Mouse (Mus musculus): ENCODE results near the gene Rnf111. TPM values are rescaled to one million over a fixed set of nuclear protein-coding genes. Genes with fewer than 3 reads are reported as not detected.

The Rnf111 gene
- total RNA-seq, 2 experiments from 2014 or later, result 41.6 to 43.8 TPM

GRCm38 (mm10) chr9:70395617-70396016 is 107.9 kb downstream of the Rnf111 start:
- DNase-seq, result no peak

- DNase-seq, result peak; percentile 28 to 54
These were observed 111.0 kb downstream of the Rnf111 start for GRCm38 (mm10) chr9:70392563-70392907.

GRCm38 (mm10) chr9:70391660-70392562 is 111.6 kb downstream of the Rnf111 start:
- DNase-seq, result no peak

- no peak for DNase-seq
These were observed 112.5 kb downstream of the Rnf111 start for GRCm38 (mm10) chr9:70391042-70391441.

DNA sequence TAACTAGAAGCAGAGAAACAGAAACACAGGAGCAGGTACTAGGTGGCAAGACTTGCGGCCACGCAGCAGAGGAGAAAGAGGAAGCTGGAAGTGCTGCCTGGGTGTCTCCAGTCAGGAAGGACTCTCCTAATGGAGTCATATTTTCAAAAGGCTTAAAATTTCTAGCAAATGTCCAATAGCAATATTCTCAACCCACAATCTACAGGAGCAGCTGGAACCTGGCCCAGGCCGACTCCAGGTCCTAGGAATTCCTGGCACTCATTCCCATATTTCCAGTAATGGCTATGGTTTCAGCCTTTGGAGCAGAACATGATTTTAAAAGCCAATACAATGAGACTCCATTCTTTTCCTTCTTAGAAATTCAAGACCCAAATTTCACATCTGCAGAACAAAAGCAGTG is 114.0 kb downstream of the Rnf111 start:
- no peak for DNase-seq

- DNase-seq, result no peak
These were observed 116.0 kb downstream of the Rnf111 start for GRCm38 (mm10) chr9:70387410-70388119.

- DNase-seq, result no peak
These were observed 118.4 kb downstream of the Rnf111 start for GRCm38 (mm10) chr9:70384958-70385728.

GRCm38 (mm10) chr9:70384494-70384893 is 119.0 kb downstream of the Rnf111 start:
- DNase-seq, result no peak

DNA sequence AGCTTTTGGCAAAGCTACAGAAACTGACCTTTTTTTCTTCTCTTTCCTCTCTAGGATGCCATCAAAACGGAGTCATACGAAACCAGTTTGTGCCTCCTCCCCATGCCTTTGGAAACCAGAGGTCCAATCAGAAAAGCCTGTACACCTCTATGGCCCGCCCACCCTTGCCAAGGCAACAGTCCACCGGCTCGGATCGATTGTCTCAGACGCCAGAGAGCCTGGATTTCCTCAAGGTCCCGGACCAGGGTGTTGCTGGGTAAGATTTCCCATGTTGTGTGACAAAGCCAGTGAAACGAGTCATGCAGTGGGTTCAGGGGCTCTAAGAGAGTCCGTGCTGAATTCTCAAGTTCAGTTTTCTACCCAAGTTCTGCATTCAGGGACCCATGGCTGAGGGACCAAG is 119.8 kb downstream of the Rnf111 start:
- no peak for DNase-seq

DNA sequence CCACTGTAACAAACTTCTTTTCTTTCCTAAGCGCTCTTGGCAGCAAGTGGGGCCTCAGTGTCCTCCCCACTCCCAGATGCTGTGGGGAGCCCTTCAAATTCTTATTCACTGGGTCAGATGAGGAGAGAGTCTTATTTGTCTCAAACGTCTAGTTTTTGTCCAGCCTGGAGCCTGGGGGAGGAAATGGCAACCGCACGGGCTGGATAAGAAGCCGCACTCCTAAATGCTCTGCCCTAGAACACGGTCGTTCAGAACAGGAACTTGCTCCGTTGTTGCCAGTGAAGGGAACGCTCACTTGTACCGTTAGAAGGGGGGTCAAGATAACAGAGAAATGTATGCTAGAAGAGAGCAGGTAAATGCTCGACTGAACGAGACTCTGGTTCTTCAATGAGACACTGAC is 121.4 kb downstream of the Rnf111 start:
- no peak for DNase-seq

DNA sequence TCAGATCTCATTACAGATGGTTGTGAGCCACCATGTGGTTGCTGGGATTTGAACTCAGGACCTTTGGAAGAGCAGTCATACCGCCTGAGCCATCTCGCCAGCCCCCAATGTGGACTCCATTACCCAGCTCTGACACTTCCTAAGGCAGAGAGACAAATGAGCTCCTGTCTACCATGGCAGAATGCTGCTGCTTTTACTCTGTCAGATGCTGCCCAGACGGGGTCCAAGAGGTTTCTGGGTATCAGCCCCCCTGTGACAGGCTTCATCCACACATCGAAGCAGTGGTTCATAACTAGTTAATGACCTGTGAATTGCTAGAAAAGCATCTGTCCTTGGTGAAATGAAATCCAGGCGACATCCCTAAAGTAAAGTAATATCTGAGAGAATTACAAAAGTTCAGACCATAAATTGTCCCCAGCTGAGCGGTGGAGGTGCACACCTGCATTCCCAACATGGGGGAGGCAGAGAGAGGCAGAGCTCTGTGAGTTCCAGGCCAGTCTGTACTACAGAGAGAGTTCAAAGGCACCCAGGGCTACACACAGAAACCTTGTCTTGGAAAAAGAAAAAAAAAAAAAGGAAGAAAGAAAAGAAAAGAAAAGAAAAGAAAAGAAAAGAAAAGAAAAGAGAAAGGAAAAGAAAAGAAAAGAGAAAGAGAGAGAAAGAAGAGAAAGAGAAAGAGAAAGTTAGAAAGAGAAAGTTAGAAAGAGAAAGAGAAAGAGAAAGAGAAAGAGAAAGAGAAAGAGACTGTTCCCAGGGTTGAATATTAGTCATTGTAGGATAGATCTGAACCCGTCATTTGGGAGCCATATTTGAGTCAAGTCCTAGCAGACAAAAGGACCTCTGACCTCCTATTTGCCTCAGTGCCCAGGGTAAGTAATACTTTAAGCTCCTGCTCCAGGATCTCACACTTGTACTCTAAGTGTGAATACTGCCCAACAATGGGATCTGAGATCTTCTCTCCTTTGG is 123.7 kb downstream of the Rnf111 start:
- DNase-seq, result no peak

Small RNA genes lying within 50 kb of the gene (microRNA-seq; reads per million reads assigned to microRNA genes)
- 0.21 to 0.60 reads per million in 2 experiments for gene Mir5626

Other genes starting within 250 kb of the Rnf111 start
- gene Ccnb2, start 82.2 kb downstream of the Rnf111 start, total RNA-seq (2021), result 1 to 10 TPM; 1.3 to 2.1 TPM
- 10 to 100 TPM; 52.0 to 57.4 TPM for gene Sltm, start 39.0 kb upstream of the Rnf111 start, total RNA-seq (2021)
- gene Gm10642, start 152.5 kb upstream of the Rnf111 start, total RNA-seq (2021), result 1 to 10 TPM in 1 of 2 experiments, under 1 TPM in 1; 0.62 to 1.2 TPM
- 10 to 100 TPM; 33.9 to 35.3 TPM for gene Mindy2, start 153.4 kb upstream of the Rnf111 start, total RNA-seq (2021)
- 10 to 100 TPM; 67.5 to 68.7 TPM for gene Adam10, start 175.3 kb upstream of the Rnf111 start, total RNA-seq (2021)